9 mouse cellular contexts compared by ENCODE assay signal in the genomic region with DNA sequence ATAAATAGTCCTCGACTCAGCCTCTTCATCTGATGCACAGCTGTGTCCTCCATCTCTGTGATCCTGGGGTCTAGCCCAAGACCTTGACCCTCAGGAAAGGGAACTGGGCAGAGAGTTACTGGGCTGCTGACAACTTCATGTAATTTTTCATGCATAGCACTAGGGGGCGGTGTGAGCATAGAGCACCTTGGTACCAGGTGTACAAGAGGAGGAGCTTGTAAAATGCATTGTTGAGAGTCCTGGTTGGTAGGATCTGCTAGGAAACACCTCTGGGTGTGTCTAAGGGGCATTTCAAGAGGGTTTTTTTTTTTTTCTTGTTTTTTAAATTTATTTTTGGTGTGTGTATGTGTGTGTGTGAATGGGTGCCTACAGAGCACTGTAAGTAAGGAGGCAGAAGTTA.
DNase-seq lines count a peak whose midpoint lies in the region; ATAC-seq and TF ChIP-seq lines count a peak whose summit lies in the region.
"Had no signal": no experiment of that assay in that cellular context is flagged by ENCODE, and none has a peak within 500 bp of the region (broad histone marks: within the 10 kb centered on the region; RNA-seq: fewer than 3 reads in every experiment).

No protein-coding gene starts in this region.

- WGBS in midbrain, embryonic 14.5 days = 16% methylated on average over 2 of the region's 2 CpGs
- WGBS in midbrain, embryonic 16.5 days = 14% methylated on average over 2 of the region's 2 CpGs
- 15% methylated on average over 2 of the region's 2 CpGs for WGBS in lung, embryonic 14.5 days

- H3K9me3 ChIP-seq in midbrain, embryonic 14.5 days (ENCODE audit: control insufficient read depth, low read length) = no peaks in the 10 kb centered on the region
- no peaks in the 10 kb centered on the region for H3K9me3 ChIP-seq in midbrain, embryonic 16.5 days (replicated peaks; ENCODE audit: control insufficient read depth, low read length, poor library complexity, severe bottlenecking)
- no peaks in the 10 kb centered on the region for H3K9me3 ChIP-seq in lung, embryonic 14.5 days (ENCODE audit: low read depth, low read length)
- H3K9me3 ChIP-seq: hindbrain, embryonic 15.5 days had no signal

- no peak overlapping the region for H3K4me2 ChIP-seq in midbrain, embryonic 14.5 days (ENCODE audit: low read length)
- H3K4me2 ChIP-seq in midbrain, embryonic 16.5 days (ENCODE audit: low read length) = no peak overlapping the region
- no peak overlapping the region for H3K4me2 ChIP-seq in lung, embryonic 14.5 days
- H3K4me2 ChIP-seq: hindbrain, embryonic 15.5 days had no signal

- intact Hi-C loops in gastrocnemius, adult 2 months (cut with DNase I) = no loop called here

- no peak overlapping the region for H3K9ac ChIP-seq in midbrain, embryonic 14.5 days (replicated peaks; ENCODE audit: low read length)
- H3K9ac ChIP-seq in midbrain, embryonic 16.5 days (ENCODE audit: low read depth, low read length) = no peak overlapping the region
- H3K9ac ChIP-seq in lung, embryonic 14.5 days = no peak overlapping the region
- H3K9ac ChIP-seq: hindbrain, embryonic 15.5 days had no signal

- no peak overlapping the region for H3K4me3 ChIP-seq in gastrocnemius, adult 2 months
- H3K4me3 ChIP-seq in midbrain, embryonic 14.5 days (replicated peaks; ENCODE audit: low read depth, low read length) = no peak overlapping the region
- no peak overlapping the region for H3K4me3 ChIP-seq in midbrain, embryonic 16.5 days (ENCODE audit: low read depth, low read length)
- H3K4me3 ChIP-seq in lung, embryonic 14.5 days (ENCODE audit: low read depth, low read length) = no peak overlapping the region
- H3K4me3 ChIP-seq: hindbrain, embryonic 15.5 days had no signal

- no peaks in the 10 kb centered on the region for H3K36me3 ChIP-seq in midbrain, embryonic 14.5 days (ENCODE audit: control insufficient read depth, insufficient read depth, low read length)
- no peaks in the 10 kb centered on the region for H3K36me3 ChIP-seq in midbrain, embryonic 16.5 days (ENCODE audit: control insufficient read depth, insufficient read depth, low read length)
- no peaks in the 10 kb centered on the region for H3K36me3 ChIP-seq in lung, embryonic 14.5 days (ENCODE audit: insufficient read depth)
- H3K36me3 ChIP-seq: hindbrain, embryonic 15.5 days had no signal

- no peak overlapping the region for H3K27ac ChIP-seq in gastrocnemius, adult 2 months
- H3K27ac ChIP-seq in midbrain, embryonic 14.5 days (replicated peaks; ENCODE audit: low read depth, low read length) = no peak overlapping the region
- H3K27ac ChIP-seq in midbrain, embryonic 16.5 days (ENCODE audit: low read length) = no peak overlapping the region
- no peak overlapping the region for H3K27ac ChIP-seq in lung, embryonic 14.5 days (ENCODE audit: low read depth)
- H3K27ac ChIP-seq: hindbrain, embryonic 15.5 days had no signal

- H3K4me1 ChIP-seq in midbrain, embryonic 14.5 days (ENCODE audit: control insufficient read depth, insufficient read depth, low read length) = no peaks in the 10 kb centered on the region
- no peaks in the 10 kb centered on the region for H3K4me1 ChIP-seq in midbrain, embryonic 16.5 days (ENCODE audit: control insufficient read depth, insufficient read depth, low read length)
- H3K4me1 ChIP-seq in lung, embryonic 14.5 days (ENCODE audit: insufficient read depth) = no peaks in the 10 kb centered on the region
- H3K4me1 ChIP-seq: hindbrain, embryonic 15.5 days had no signal

- no peaks in the 10 kb centered on the region for H3K27me3 ChIP-seq in midbrain, embryonic 14.5 days (ENCODE audit: control insufficient read depth, insufficient read depth, low read length)
- no peaks in the 10 kb centered on the region for H3K27me3 ChIP-seq in midbrain, embryonic 16.5 days (ENCODE audit: control insufficient read depth, insufficient read depth, low read depth, low read length)
- H3K27me3 ChIP-seq in lung, embryonic 14.5 days (ENCODE audit: insufficient read depth, low read length) = no peaks in the 10 kb centered on the region
- H3K27me3 ChIP-seq: hindbrain, embryonic 15.5 days had no signal

- no peak for ATAC-seq in midbrain, embryonic 14.5 days (ENCODE audit: low FRiP score, low TSS enrichment)
- no peak for ATAC-seq in midbrain, embryonic 16.5 days
- no peak for ATAC-seq in lung, embryonic 14.5 days (ENCODE audit: insufficient read depth)

- DNase-seq in gastrocnemius, adult 2 months = no peak
- no peak for DNase-seq in gastrocnemius, postnatal 10 days
- peak; percentile 74 for DNase-seq in midbrain, embryonic 14.5 days
- DNase-seq in cerebellum, adult 9-11 months = peak; percentile 7
- peak; percentile 52 for DNase-seq in lung, embryonic 14.5 days
- DNase-seq in layer of hippocampus, adult 9-11 months = no peak
- DNase-seq in spleen, adult 12 weeks (ENCODE audit: low spot score) = no peak

- peak; percentile 49 for TF ChIP-seq CTCF in gastrocnemius, adult 2 months (IDR thresholded peaks at IDR 0.05)
- peak; percentile 71 for TF ChIP-seq CTCF in lung, embryonic 14.5 days (IDR thresholded peaks at IDR 0.05; ENCODE audit: low read depth)

Comparison
In these comparisons a context has a peak if more than half of its experiments do, and no peak if none do; other contexts are left out.
1. DNase-seq: peak in midbrain, embryonic 14.5 days (single experiment), cerebellum, adult 9-11 months (single experiment) and lung, embryonic 14.5 days (single experiment); none in gastrocnemius, adult 2 months (single experiment), gastrocnemius, postnatal 10 days (single experiment), layer of hippocampus, adult 9-11 months (single experiment) and spleen, adult 12 weeks (single experiment).